Mouse (Mus musculus) liver, postnatal 0 days (tissue): ENCODE data around the gene Bicc1. TPM values are rescaled to one million over a fixed set of nuclear protein-coding genes. Genes with fewer than 3 reads are reported as not detected.
"Not testable (repeated sequence)": the region's sequence is repeated elsewhere in the genome, so short reads cannot be mapped to it uniquely, and the experiment has no call there.

ENCODE experiments used
- ATAC-seq: fragments of 200-750 bp; cut with Nextera tagmentation; 2 replicates; pipeline ENCODE4 v1.8.0; 2017; ENCODE audit warnings: mild to moderate bottlenecking, moderate library complexity
- DNase-seq: peaks from one replicate; pipeline ENCODE4 v3.0.0-alpha.2; 2016
- H3K27ac ChIP-seq: fragments of 300-500 bp; sonication (generic); 2 replicates; pipeline ENCODE4 v1.5.1; 2014; ENCODE audit warnings: antibody characterized with exemption, moderate library complexity, mild to moderate bottlenecking, low read depth
- H3K27me3 ChIP-seq: fragments of 300-500 bp; sonication (generic); 2 replicates; pipeline ENCODE4 v1.6.1; 2014; ENCODE audit warnings: low read length, control low read depth, mixed read lengths; ENCODE audit not compliant: insufficient read depth
- H3K36me3 ChIP-seq: fragments of 300-500 bp; sonication (generic); replicated peaks from 2 replicates; pipeline ENCODE4 v1.6.1; 2014; ENCODE audit warnings: mild to moderate bottlenecking, control low read depth, low read length, moderate library complexity, mixed read lengths; ENCODE audit not compliant: insufficient read depth
- H3K4me1 ChIP-seq: fragments of 300-500 bp; sonication (generic); 2 replicates; pipeline ENCODE4 v1.6.1; 2014; ENCODE audit warnings: antibody characterized with exemption, mild to moderate bottlenecking, control low read depth; ENCODE audit not compliant: insufficient read depth
- H3K4me2 ChIP-seq: fragments of 300-500 bp; sonication (generic); 2 replicates; pipeline ENCODE4 v1.6.1; 2014; ENCODE audit warnings: low read depth, mild to moderate bottlenecking, low read length, moderate library complexity, mixed read lengths
- H3K4me3 ChIP-seq: fragments of 300-500 bp; sonication (generic); 2 replicates; pipeline ENCODE4 v1.5.1; 2014; ENCODE audit warnings: low read depth, low read length
- H3K9ac ChIP-seq: fragments of 300-500 bp; sonication (generic); replicated peaks from 2 replicates; pipeline ENCODE4 v1.6.1; 2014; ENCODE audit warnings: mild to moderate bottlenecking, moderate library complexity
- H3K9me3 ChIP-seq: fragments of 300-500 bp; sonication (generic); 2 replicates; pipeline ENCODE4 v1.6.1; 2016; ENCODE audit warnings: mild to moderate bottlenecking, control low read depth, low read length, mixed read lengths
- CTCF ChIP-seq: sonication (generic); IDR thresholded peaks from 2 replicates; pipeline ENCODE4 v1.5.1; 2016; ENCODE audit warnings: antibody characterized with exemption, low read depth
- EP300 ChIP-seq: IDR thresholded peaks from 2 replicates; pipeline ENCODE4 v1.6.1; 2016; ENCODE audit warnings: antibody characterized with exemption, low read depth, mild to moderate bottlenecking
- whole genome bisulfite sequencing: fragments of 180-500 bp; shearing (Covaris S2); extraction: QIAGEN DNeasy Blood & Tissue Kit; methylation state at CpG from one replicate; pipeline ENCODE4 v1.1.7; 2014; ENCODE audit not compliant: insufficient replicate concordance; 5-methylcytosine and 5-hydroxymethylcytosine counted together
- polyA plus RNA-seq: library from polyadenylated mRNA; unstranded; fragments of >200 nt; fragmentation: Nextera tagmentation; extraction: Ambion mirVana; gene quantifications from 2 replicates; pipeline ENCODE4 v1.2.1, GENCODE M21; 2015

Gene Bicc1
- polyA plus RNA-seq, 1 experiment from 2014 or later, result 3.0 TPM

DNA sequence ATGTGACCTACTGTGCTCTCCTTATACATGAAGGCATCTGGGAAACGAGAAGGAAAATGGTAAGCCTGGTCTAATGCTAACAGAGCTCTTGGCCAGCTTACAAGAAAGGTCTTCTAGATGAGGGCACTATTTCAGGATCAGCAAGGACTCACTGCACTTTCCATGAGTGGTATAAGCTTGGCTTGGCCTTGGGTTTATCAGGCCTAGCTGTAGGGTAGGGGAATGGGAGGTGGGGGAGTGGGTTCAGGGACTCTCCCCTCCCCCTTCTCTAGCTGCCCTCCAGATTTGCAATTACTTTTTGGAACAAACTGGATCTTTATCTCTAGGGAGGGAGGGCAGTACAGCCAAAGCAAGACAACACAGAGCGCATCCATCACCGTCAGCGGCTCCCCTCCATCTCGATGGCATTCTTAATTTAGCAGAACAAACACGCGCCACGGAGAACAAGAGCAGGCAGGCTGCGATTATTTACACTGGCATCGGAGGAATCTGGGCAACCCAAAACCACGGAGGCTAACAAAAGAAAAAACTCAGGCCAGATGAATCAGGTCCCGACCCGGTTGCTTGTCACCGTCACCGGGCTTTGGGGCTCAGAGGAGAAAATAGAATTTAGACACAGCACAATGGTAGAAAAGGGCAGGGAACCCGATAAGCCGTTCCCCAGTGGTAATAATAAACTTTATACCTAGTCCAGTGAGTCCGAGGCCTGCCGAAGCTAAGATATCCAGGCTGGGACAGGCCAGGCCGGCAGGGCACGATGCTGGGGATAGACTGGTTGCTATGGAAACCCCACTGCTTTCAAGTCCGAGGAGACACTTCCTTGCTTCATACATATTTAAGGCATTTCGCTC is 210.0 kb downstream of the Bicc1 start:
- H3K9ac ChIP-seq, result no peak overlapping the region
- WGBS, result 44% methylated on average over 23 of the region's 23 CpGs
- no peaks in the 10 kb centered on the region for H3K36me3 ChIP-seq
- ATAC-seq (no peak), DNase-seq (no peak)
- H3K4me3 ChIP-seq, result no peak overlapping the region
- no peak overlapping the region for H3K27ac ChIP-seq
- H3K27me3 ChIP-seq, result no peaks in the 10 kb centered on the region
- no peak for TF ChIP-seq CTCF
- no peaks in the 10 kb centered on the region for H3K9me3 ChIP-seq
- no peaks in the 10 kb centered on the region for H3K4me1 ChIP-seq
- no peak overlapping the region for H3K4me2 ChIP-seq

DNA sequence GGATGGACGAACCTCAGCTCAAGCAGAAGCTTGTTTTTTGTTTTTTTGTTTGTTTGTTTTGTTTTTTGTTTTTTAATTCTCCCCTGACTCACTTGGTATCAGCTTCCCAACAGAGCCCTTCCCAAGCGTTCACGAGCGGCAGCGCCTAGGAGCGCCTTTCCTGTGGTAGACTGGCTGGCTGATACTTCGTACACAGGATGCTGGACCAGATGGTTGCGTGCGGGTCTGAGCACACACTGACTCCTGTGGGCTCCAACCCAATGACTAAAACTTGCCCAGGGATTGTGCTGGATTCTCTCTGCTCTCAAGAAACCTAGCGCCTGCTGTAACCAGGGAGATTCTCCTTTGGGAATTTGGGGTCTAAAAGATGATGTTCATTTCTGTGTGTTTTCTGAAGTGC is 211.2 kb downstream of the Bicc1 start:
- no peaks in the 10 kb centered on the region for H3K4me1 ChIP-seq
- H3K9me3 ChIP-seq, result no peaks in the 10 kb centered on the region
- H3K27me3 ChIP-seq, result no peaks in the 10 kb centered on the region
- H3K9ac ChIP-seq, result no peak overlapping the region
- no peak overlapping the region for H3K4me3 ChIP-seq
- no peak for ATAC-seq
- H3K27ac ChIP-seq, result no peak overlapping the region
- TF ChIP-seq CTCF (no peak), EP300 (no peak)
- H3K36me3 ChIP-seq, result no peaks in the 10 kb centered on the region
- no peak for DNase-seq
- WGBS, result 85% methylated on average over 10 of the region's 10 CpGs
- H3K4me2 ChIP-seq, result no peak overlapping the region

DNA sequence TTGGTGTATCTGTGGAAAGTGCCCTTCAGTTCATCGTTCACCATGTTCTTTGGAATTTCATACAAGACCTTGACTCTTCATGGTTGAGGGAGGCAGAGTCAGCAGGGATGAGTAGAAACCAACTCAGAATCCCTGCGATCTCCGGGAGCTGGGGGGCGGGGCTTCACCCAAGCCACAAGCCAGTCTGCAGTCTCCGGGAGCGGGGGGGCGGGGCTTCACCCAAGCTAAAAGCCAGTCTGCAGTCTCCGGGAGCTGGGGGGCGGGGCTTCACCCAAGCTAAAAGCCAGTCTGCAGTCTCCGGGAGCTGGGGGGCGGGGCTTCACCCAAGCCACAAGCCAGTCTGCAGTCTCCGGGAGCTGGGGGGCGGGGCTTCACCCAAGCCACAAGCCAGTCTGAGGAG is 213.4 kb downstream of the Bicc1 start:
- not testable (repeated sequence) for H3K4me3 ChIP-seq, H3K27ac ChIP-seq, H3K27me3 ChIP-seq, ATAC-seq, H3K9me3 ChIP-seq, H3K4me2 ChIP-seq, H3K36me3 ChIP-seq, H3K4me1 ChIP-seq, H3K9ac ChIP-seq, DNase-seq
- 77% methylated on average over 13 of the region's 13 CpGs for WGBS

DNA sequence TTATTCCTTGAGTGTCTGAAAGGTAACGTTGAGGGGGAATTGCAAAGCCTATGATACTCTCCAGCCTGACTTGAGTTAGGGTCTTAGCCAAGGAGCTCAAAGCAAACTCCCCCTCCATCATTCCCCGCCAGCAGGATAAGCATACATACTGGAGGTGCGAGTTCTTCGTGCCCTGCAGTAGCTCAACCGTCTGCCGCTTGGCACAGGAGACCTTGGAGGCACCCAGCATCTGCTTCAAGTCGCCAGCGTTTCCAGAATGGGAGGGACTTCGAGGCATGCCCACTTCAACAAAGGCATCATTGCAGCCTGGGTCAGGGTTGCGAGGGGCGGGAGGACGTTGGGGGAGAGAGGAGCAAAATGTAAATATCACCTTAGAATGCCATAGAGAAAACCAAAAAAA is 214.4 kb downstream of the Bicc1 start:
- Histone ChIP-seq H3K36me3 (no peaks in the 10 kb centered on the region), H3K27ac (no peak overlapping the region), H3K9ac (no peak overlapping the region), H3K4me2 (no peak overlapping the region), H3K4me3 (no peak overlapping the region), H3K4me1 (no peaks in the 10 kb centered on the region), H3K9me3 (no peaks in the 10 kb centered on the region), H3K27me3 (no peaks in the 10 kb centered on the region)
- ATAC-seq, result no peak
- 80% methylated on average over 12 of the region's 12 CpGs for WGBS
- no peak for DNase-seq
- TF ChIP-seq EP300 (no peak), CTCF (no peak)

DNA sequence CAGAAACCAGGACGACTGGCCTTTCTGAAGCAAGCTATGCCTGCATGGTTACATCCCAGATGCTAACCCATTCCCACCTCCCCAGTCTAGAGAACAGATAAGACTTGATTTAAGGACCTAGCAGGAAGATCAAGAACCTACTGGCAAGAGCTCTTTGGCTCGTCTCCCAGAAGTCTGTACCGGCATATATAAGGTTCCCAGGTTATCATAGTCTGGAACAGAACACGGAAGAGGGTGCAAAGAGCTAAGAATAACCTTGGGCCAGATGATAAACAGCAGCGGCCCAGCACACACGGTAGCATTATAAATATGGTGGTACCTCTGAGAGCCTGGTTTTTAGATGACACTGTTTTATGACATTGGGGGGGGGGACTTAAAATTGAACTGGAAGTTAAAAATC is 217.9 kb downstream of the Bicc1 start:
- Histone ChIP-seq H3K4me1 (no peaks in the 10 kb centered on the region), H3K36me3 (no peaks in the 10 kb centered on the region), H3K9ac (no peak overlapping the region), H3K27me3 (no peaks in the 10 kb centered on the region), H3K9me3 (no peaks in the 10 kb centered on the region), H3K4me3 (no peak overlapping the region), H3K27ac (no peak overlapping the region), H3K4me2 (no peak overlapping the region)
- 69% methylated on average over 6 of the region's 6 CpGs for WGBS
- ATAC-seq, result no peak
- DNase-seq, result no peak
- no peak for TF ChIP-seq EP300
- TF ChIP-seq CTCF, result no peak

DNA sequence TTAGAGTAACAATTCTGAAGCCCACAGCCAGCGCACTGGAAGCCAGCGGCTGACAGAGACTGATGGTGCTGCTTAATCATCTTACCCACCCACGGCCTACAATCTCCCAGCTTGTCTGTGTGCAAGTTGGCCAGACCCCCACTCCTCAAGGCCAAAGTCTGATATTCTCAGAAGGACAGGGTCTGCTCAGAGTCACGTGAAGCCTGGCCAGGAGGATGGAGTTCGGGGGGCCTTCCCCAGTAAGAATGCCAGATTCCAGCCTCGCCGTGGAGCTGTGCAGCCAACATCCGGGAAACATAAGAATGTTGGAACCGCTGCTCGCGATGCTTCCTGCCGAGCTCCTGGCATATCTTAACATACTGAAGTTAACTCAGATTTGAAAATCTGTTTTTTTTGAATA is 219.7 kb downstream of the Bicc1 start:
- Histone ChIP-seq H3K4me2 (no peak overlapping the region), H3K4me1 (no peaks in the 10 kb centered on the region), H3K4me3 (no peak overlapping the region), H3K27me3 (no peaks in the 10 kb centered on the region), H3K9ac (no peak overlapping the region), H3K36me3 (no peaks in the 10 kb centered on the region), H3K27ac (no peak overlapping the region), H3K9me3 (no peaks in the 10 kb centered on the region)
- ATAC-seq (no peak), DNase-seq (no peak)
- TF ChIP-seq CTCF (no peak), EP300 (no peak)
- 76% methylated on average over 12 of the region's 12 CpGs for WGBS
